Mouse (Mus musculus) spleen, adult 2 months (tissue): ENCODE measurements around the gene Sumo2.

Experiments used
- CTCF ChIP-seq: fragments of 200-500 bp; IDR thresholded peaks from 2 replicates; pipeline ENCODE4 v1.5.1; 2011; ENCODE audit warnings: mild to moderate bottlenecking, inconsistent platforms; ENCODE audit not compliant: insufficient read depth, insufficient read length, insufficient replicate concordance; ENCODE audit errors: extremely low read depth
- POLR2A ChIP-seq: fragments of 200-500 bp; IDR thresholded peaks from 2 replicates; pipeline ENCODE4 v1.6.1; 2011; ENCODE audit warnings: low read depth, low read length, inconsistent platforms

- TF ChIP-seq CTCF (no peak), POLR2A (no peak)
Observed at GRCm38 (mm10) chr11:115490441-115491355, 45.4 kb downstream of the Sumo2 start.
